ENCODE assay signal across 22 mouse cellular contexts in the genomic region with DNA sequence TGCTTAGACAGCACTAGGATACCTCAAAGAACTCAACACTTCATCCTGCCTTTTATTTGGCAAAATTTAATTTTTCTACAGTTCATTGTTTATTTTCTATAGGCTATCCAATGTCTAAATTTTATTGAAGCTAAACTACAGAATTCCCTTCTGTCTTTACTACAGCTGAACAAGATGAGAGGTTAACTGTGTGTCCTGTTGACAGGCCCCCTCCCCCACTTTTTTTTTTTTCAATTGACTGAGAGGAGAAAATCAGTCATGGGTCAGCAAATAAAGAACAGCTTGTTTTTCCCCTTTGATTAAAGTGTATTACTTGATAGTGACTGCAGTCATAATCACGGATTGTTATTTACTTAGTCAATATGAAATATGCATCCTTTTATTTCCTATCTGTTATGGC.
"Had no signal": no experiment of that assay in that cellular context is flagged by ENCODE, and none has a peak within 500 bp of the region (broad histone marks: within the 10 kb centered on the region; RNA-seq: fewer than 3 reads in every experiment).

No protein-coding gene starts in this region.

- H3K9me3 ChIP-seq: kidney, embryonic 15.5 days; limb, embryonic 12.5 days; limb, embryonic 15.5 days; neural tube, embryonic 12.5 days; neural tube, embryonic 15.5 days had no signal

- H3K4me2 ChIP-seq: kidney, embryonic 15.5 days; limb, embryonic 12.5 days; limb, embryonic 15.5 days; liver, embryonic 11.5 days; lung, embryonic 14.5 days; neural tube, embryonic 12.5 days; neural tube, embryonic 15.5 days had no signal

- H3K27ac ChIP-seq: kidney, embryonic 15.5 days; limb, embryonic 12.5 days; limb, embryonic 15.5 days; liver, embryonic 14.5 days; macrophage; neural tube, embryonic 12.5 days; neural tube, embryonic 15.5 days; stomach, postnatal 0 days had no signal

- H3K36me3 ChIP-seq: kidney, embryonic 15.5 days; limb, embryonic 12.5 days; limb, embryonic 15.5 days; neural tube, embryonic 12.5 days; neural tube, embryonic 15.5 days had no signal

- H3K4me3 ChIP-seq: kidney, embryonic 15.5 days; limb, embryonic 12.5 days; limb, embryonic 15.5 days; neural tube, embryonic 12.5 days; neural tube, embryonic 15.5 days had no signal

- H3K4me1 ChIP-seq: neural tube, embryonic 12.5 days; neural tube, embryonic 15.5 days had no signal

- H3K9ac ChIP-seq: kidney, embryonic 15.5 days; limb, embryonic 12.5 days; limb, embryonic 15.5 days; liver, embryonic 14.5 days; liver, postnatal 0 days; lung, embryonic 14.5 days; neural tube, embryonic 12.5 days; neural tube, embryonic 15.5 days had no signal

- ATAC-seq: liver, postnatal 0 days; lung, postnatal 0 days had no signal

- DNase-seq: kidney, adult 8-10 months; kidney, postnatal 10 days; kidney, postnatal 36 days; left cerebral cortex, postnatal 4 days; liver, postnatal 0 days; lung, embryonic 14.5 days; right cerebral cortex, adult 18-20 months; right cerebral cortex, postnatal 14 days; right cerebral cortex, postnatal 4 days; thymus, adult 2 months; thymus, postnatal 14 days; thymus, postnatal 4 days had no signal

- H3K27me3 ChIP-seq: kidney, embryonic 15.5 days; limb, embryonic 12.5 days; limb, embryonic 15.5 days; neural tube, embryonic 12.5 days; neural tube, embryonic 15.5 days had no signal
